Mouse (Mus musculus) left cerebral cortex, postnatal 36 days (tissue): ENCODE results near the gene Cdk18. TPM values are rescaled to one million over a fixed set of nuclear protein-coding genes. Genes with fewer than 3 reads are reported as not detected.
A peak's percentile ranks its signal among the peaks of the same experiment; 100 is the strongest.

ENCODE experiments used
- DNase-seq, 2 experiments: peaks; one replicate each; pipeline ENCODE4 v3.0.0; 2021 to 2022; ENCODE audit warnings: low spot score in 2 of 2, mixed read lengths in 1 of 2
- intact Hi-C: fragments of 180-260 bp; cut with DNase I; formaldehyde crosslinking; loops from one replicate; pipeline ENCODE4 v1.15.1; 2025
- total RNA-seq, 2 experiments: library from RNA; stranded (reverse); gene quantifications; 2 replicates each; pipeline ENCODE4 v1.2.3; 2021

Gene Cdk18
- total RNA-seq, 2 experiments from 2014 or later, result 29.6 to 31.5 TPM

- intact Hi-C loops, result no loop called here
These were observed 63.9 kb downstream of the Cdk18 start for GRCm38 (mm10) chr1:132075576-132075975.

GRCm38 (mm10) chr1:132070659-132071058, 68.8 kb downstream of the Cdk18 start:
- intact Hi-C loops, result no loop called here
- DNase-seq, result no peak

More at GRCm38 (mm10) chr1:132075576-132075975, 63.9 kb downstream of the Cdk18 start:
- no peak for DNase-seq

GRCm38 (mm10) chr1:132069436-132069835, 70.0 kb downstream of the Cdk18 start:
- intact Hi-C loops, result no loop called here
- DNase-seq, result peak in 1 of 2 experiments; percentile 26

- intact Hi-C loops, result no loop called here
- DNase-seq, result peak; percentile 63 to 78
These were observed 71.9 kb downstream of the Cdk18 start, which contains the start of gene Mfsd4a for GRCm38 (mm10) chr1:132067261-132068255. Gene Mfsd4a (minus strand): TSS chr1:132068062.

GRCm38 (mm10) chr1:132065475-132066172, 73.9 kb downstream of the Cdk18 start:
- intact Hi-C loops, result no loop called here
- peak in 1 of 2 experiments; percentile 40 for DNase-seq

- peak in 1 of 2 experiments; percentile 26 for DNase-seq
- intact Hi-C loops, result no loop called here
These were observed 74.5 kb downstream of the Cdk18 start for GRCm38 (mm10) chr1:132065001-132065400.

- intact Hi-C loops, result no loop called here
- no peak for DNase-seq
These were observed 76.4 kb downstream of the Cdk18 start for GRCm38 (mm10) chr1:132063096-132063495.

Other genes with a start within 250 kb of the Cdk18 start
- gene Nucks1, start 229.2 kb downstream of the Cdk18 start, total RNA-seq, result 100 to 1,000 TPM; 144 to 148 TPM
- 1 to 10 TPM; 1.0 to 1.4 TPM for gene Slc45a3, start 176.7 kb downstream of the Cdk18 start, total RNA-seq
- 10 to 100 TPM; 48.7 to 54.6 TPM for gene Elk4, start 132.1 kb downstream of the Cdk18 start, total RNA-seq
- 100 to 1,000 TPM in 1 of 2 experiments, 10 to 100 TPM in 1; 77.5 to 101 TPM for gene Mfsd4a, start 71.6 kb downstream of the Cdk18 start, total RNA-seq
- gene Lemd1, start 51.7 kb upstream of the Cdk18 start, total RNA-seq, result 1 to 10 TPM; 6.3 to 6.4 TPM
- 1 to 10 TPM; 5.4 to 6.2 TPM for gene AC124108.1, start 51.8 kb upstream of the Cdk18 start, total RNA-seq
- gene Gm10188, start 90.1 kb upstream of the Cdk18 start, total RNA-seq, result not detected
- gene Klhdc8a, start 158.9 kb upstream of the Cdk18 start, total RNA-seq, result 10 to 100 TPM; 11.0 to 13.6 TPM
- gene Nuak2, start 176.4 kb upstream of the Cdk18 start, total RNA-seq, result 1 to 10 TPM in 1 of 2 experiments, under 1 TPM in 1; 0.62 to 1.6 TPM